Mouse (Mus musculus) layer of hippocampus, adult 2 months (tissue): ENCODE results near the gene Eif3a. TPM values are rescaled to one million over a fixed set of nuclear protein-coding genes. Genes with fewer than 3 reads are reported as not detected.

Source experiments
- DNase-seq, 2 experiments: peaks; one replicate each; pipeline ENCODE4 v3.0.0; 2022; ENCODE audit warnings: low spot score in 2 of 2
- H3K27ac ChIP-seq: fragments of 200-600 bp; 2 replicates; pipeline ENCODE4 v1.8.1; 2022
- H3K4me3 ChIP-seq: fragments of 200-600 bp; 2 replicates; pipeline ENCODE4 v1.8.1; 2022; ENCODE audit warnings: mild to moderate bottlenecking
- CTCF ChIP-seq: fragments of 200-600 bp; conservative IDR thresholded peaks from 2 replicates; pipeline ENCODE4 v1.8.1; 2022; ENCODE audit warnings: antibody characterized with exemption, mild to moderate bottlenecking, moderate library complexity
- total RNA-seq, 2 experiments: library from RNA; stranded (reverse); gene quantifications; 2 replicates each; pipeline ENCODE4 v1.2.3; 2021

The Eif3a gene
- total RNA-seq, 2 experiments from 2014 or later: 105 to 106 TPM

- no peak for TF ChIP-seq CTCF
- H3K27ac ChIP-seq: peak overlapping the region; percentile 98
- DNase-seq: no peak
- H3K4me3 ChIP-seq: peak overlapping the region; percentile 98
Measured at GRCm38 (mm10) chr19:60791164-60791563, 706 bp upstream of the Eif3a start.

GRCm38 (mm10) chr19:60789919-60790506 lies 445 bp downstream of the Eif3a start:
- DNase-seq: peak in 1 of 2 experiments; percentile 49
- Histone ChIP-seq H3K27ac (peak overlapping the region; percentile 98), H3K4me3 (peak overlapping the region; percentile 98)
- TF ChIP-seq CTCF: no peak

GRCm38 (mm10) chr19:60789452-60789851 lies 1.0 kb downstream of the Eif3a start:
- no peak for TF ChIP-seq CTCF
- H3K27ac ChIP-seq: peak overlapping the region; percentile 98

GRCm38 (mm10) chr19:60788214-60788960 lies 2.1 kb downstream of the Eif3a start:
- peak overlapping the region; percentile 98 for H3K4me3 ChIP-seq
- H3K27ac ChIP-seq: no peak overlapping the region
- no peak for DNase-seq
- no peak for TF ChIP-seq CTCF

More at GRCm38 (mm10) chr19:60789452-60789851, 1.0 kb downstream of the Eif3a start:
- no peak for DNase-seq
- H3K4me3 ChIP-seq: peak overlapping the region; percentile 98

GRCm38 (mm10) chr19:60787465-60788150 lies 2.9 kb downstream of the Eif3a start:
- H3K27ac ChIP-seq: no peak overlapping the region
- no peak for TF ChIP-seq CTCF
- no peak overlapping the region for H3K4me3 ChIP-seq

GRCm38 (mm10) chr19:60784712-60785111 lies 5.7 kb downstream of the Eif3a start:
- no peak for DNase-seq
- Histone ChIP-seq H3K4me3 (no peak overlapping the region), H3K27ac (no peak overlapping the region)
- TF ChIP-seq CTCF: no peak

More at GRCm38 (mm10) chr19:60787465-60788150, 2.9 kb downstream of the Eif3a start:
- DNase-seq: no peak

GRCm38 (mm10) chr19:60782034-60782433 lies 8.4 kb downstream of the Eif3a start:
- TF ChIP-seq CTCF: no peak
- no peak for DNase-seq

DNA sequence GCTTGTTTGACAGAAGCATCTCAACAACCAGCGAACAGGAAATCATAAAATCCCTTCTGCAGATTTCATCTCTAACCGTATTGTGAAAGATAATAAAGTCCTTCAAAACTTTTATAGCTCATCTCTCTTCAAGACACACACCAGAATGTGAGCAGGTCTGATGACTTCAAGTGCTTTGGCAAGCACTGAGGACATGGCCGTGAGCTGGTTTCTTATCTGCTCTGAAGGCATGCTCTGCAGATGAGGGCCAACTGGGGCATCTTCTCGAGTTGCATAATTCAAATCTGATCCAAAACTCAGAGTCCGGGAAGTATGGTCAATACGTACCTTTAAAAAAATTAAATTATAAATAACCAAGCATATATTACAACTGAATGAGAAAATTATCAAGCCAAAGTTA lies 17.1 kb downstream of the Eif3a start:
- Histone ChIP-seq H3K4me3 (no peak overlapping the region), H3K27ac (no peak overlapping the region)
- no peak for TF ChIP-seq CTCF
- DNase-seq: no peak

More at GRCm38 (mm10) chr19:60782034-60782433, 8.4 kb downstream of the Eif3a start:
- H3K27ac ChIP-seq: no peak overlapping the region
- no peak overlapping the region for H3K4me3 ChIP-seq

GRCm38 (mm10) chr19:60758896-60759835 lies 31.3 kb downstream of the Eif3a start:
- no peak for TF ChIP-seq CTCF
- DNase-seq: no peak
- Histone ChIP-seq H3K4me3 (no peak overlapping the region), H3K27ac (no peak overlapping the region)

GRCm38 (mm10) chr19:60757099-60757785 lies 33.2 kb downstream of the Eif3a start:
- peak overlapping the region; percentile 93 for H3K27ac ChIP-seq
- TF ChIP-seq CTCF: no peak

DNA sequence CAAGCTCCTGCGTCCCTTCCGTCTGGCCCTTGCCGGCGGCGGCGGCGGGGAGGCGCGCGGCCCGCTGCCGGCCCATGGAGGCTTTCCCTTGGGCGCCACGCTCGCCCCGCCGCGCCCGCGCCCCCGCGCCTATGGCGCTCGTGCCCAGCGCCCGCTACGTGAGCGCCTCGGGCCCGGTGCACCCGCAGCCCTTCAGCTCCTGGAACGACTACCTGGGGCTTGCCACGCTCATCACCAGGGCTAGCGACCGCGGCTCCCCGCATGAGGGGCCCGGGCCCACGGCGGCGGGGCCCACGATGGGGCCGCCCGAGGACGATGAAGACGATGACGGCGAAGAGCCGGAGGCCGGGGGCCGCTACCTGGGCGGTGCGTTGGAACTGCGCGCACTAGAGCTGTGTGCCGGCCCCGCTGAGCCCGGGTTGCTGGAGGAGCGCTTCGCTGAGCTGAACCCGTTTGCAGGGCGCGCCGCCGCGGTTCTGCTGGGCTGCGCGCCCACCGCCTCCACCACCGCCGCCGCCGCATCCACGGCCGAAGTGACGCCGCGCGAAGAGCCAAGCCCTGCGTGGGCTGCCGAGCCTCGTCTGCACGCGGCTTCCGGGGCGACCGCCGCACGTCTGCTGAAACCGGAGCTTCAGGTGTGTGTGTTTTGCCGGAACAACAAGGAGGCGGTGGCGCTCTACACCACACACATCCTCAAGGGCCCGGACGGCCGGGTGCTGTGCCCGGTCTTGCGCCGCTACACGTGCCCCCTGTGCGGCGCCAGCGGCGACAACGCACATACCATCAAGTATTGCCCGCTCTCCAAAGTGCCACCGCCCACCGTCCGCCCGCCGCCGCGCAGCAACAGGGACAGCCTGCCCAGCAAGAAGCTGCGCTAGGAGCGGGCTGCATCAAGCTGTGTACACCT lies 34.0 kb downstream of the Eif3a start:
- no peak for TF ChIP-seq CTCF
- peak overlapping the region; percentile 93 for H3K27ac ChIP-seq
- H3K4me3 ChIP-seq: peak overlapping the region; percentile 79
- peak; percentile 38 to 57 for DNase-seq

More at GRCm38 (mm10) chr19:60757099-60757785, 33.2 kb downstream of the Eif3a start:
- H3K4me3 ChIP-seq: peak overlapping the region; percentile 79
- no peak for DNase-seq
